Mouse (Mus musculus): ENCODE measurements at regions not wholly inside any gene's neighbourhood (a gene's known extent, or its start where the extent isn't known, plus 50 kb on each side); places are given as distances from the start of the nearest gene placed in this dataset.
A peak's percentile ranks its signal among the peaks of the same experiment; 100 is the strongest.

GRCm38 (mm10) chr14:102250076-102250475 lies 520.3 kb downstream of the Lmo7 start:
- no peak overlapping the region for H3K27ac ChIP-seq (ENCODE audit: low read depth, low read length)
- no peaks in the 10 kb centered on the region for H3K4me1 ChIP-seq (ENCODE audit: control insufficient read depth, insufficient read depth, low read length)
- no peaks in the 10 kb centered on the region for H3K9me3 ChIP-seq (ENCODE audit: control insufficient read depth, low read length)
- no peak overlapping the region for H3K9ac ChIP-seq (ENCODE audit: low read depth, low read length)
- 86% methylated on average over 5 of the region's 5 CpGs for WGBS
- no peaks in the 10 kb centered on the region for H3K27me3 ChIP-seq (ENCODE audit: control insufficient read depth, insufficient read depth, low read length)
- H3K4me2 ChIP-seq (replicated peaks; ENCODE audit: low read depth, low read length), result no peak overlapping the region
- H3K36me3 ChIP-seq (ENCODE audit: control insufficient read depth, insufficient read depth, low read length), result no peaks in the 10 kb centered on the region
- no peak for ATAC-seq (ENCODE audit: low FRiP score, low TSS enrichment)
- no peak overlapping the region for H3K4me3 ChIP-seq (ENCODE audit: low read length)

- Histone ChIP-seq H3K9ac (ENCODE audit: low read depth, low read length) (no peak overlapping the region), H3K9me3 (ENCODE audit: control insufficient read depth, low read length) (no peaks in the 10 kb centered on the region), H3K4me2 (replicated peaks; ENCODE audit: low read depth, low read length) (no peak overlapping the region), H3K27me3 (ENCODE audit: control insufficient read depth, insufficient read depth, low read length) (no peaks in the 10 kb centered on the region), H3K4me3 (ENCODE audit: low read length) (no peak overlapping the region), H3K27ac (ENCODE audit: low read depth, low read length) (no peak overlapping the region), H3K36me3 (ENCODE audit: control insufficient read depth, insufficient read depth, low read length) (no peaks in the 10 kb centered on the region), H3K4me1 (ENCODE audit: control insufficient read depth, insufficient read depth, low read length) (no peaks in the 10 kb centered on the region)
- no peak for ATAC-seq (ENCODE audit: low FRiP score, low TSS enrichment)
- WGBS, result 78% methylated on average over 2 of the region's 2 CpGs
Measured at GRCm38 (mm10) chr14:102248581-102248980, 518.8 kb downstream of the Lmo7 start.

GRCm38 (mm10) chr14:102248023-102248422 lies 518.3 kb downstream of the Lmo7 start:
- Histone ChIP-seq H3K9me3 (ENCODE audit: control insufficient read depth, low read length) (no peaks in the 10 kb centered on the region), H3K27ac (ENCODE audit: low read depth, low read length) (no peak overlapping the region), H3K27me3 (ENCODE audit: control insufficient read depth, insufficient read depth, low read length) (no peaks in the 10 kb centered on the region), H3K9ac (ENCODE audit: low read depth, low read length) (no peak overlapping the region), H3K4me3 (ENCODE audit: low read length) (no peak overlapping the region), H3K36me3 (ENCODE audit: control insufficient read depth, insufficient read depth, low read length) (no peaks in the 10 kb centered on the region), H3K4me1 (ENCODE audit: control insufficient read depth, insufficient read depth, low read length) (no peaks in the 10 kb centered on the region), H3K4me2 (replicated peaks; ENCODE audit: low read depth, low read length) (no peak overlapping the region)
- WGBS, result 82% methylated on average over 5 of the region's 5 CpGs
- no peak for ATAC-seq (ENCODE audit: low FRiP score, low TSS enrichment)

GRCm38 (mm10) chr14:102243806-102244536 lies 514.2 kb downstream of the Lmo7 start:
- no peaks in the 10 kb centered on the region for H3K27me3 ChIP-seq (ENCODE audit: control insufficient read depth, insufficient read depth, low read length)
- 48% methylated on average over 4 of the region's 4 CpGs for WGBS

GRCm38 (mm10) chr14:102216581-102217368 lies 487.0 kb downstream of the Lmo7 start:
- peak; percentile 88 for ATAC-seq (ENCODE audit: low FRiP score, low TSS enrichment)
- H3K4me2 ChIP-seq (replicated peaks; ENCODE audit: low read depth, low read length), result no peak overlapping the region
- H3K9ac ChIP-seq (ENCODE audit: low read depth, low read length), result no peak overlapping the region
- H3K4me3 ChIP-seq (ENCODE audit: low read length), result no peak overlapping the region
- H3K27ac ChIP-seq (ENCODE audit: low read depth, low read length), result no peak overlapping the region
- no peaks in the 10 kb centered on the region for H3K9me3 ChIP-seq (ENCODE audit: control insufficient read depth, low read length)
- no peaks in the 10 kb centered on the region for H3K36me3 ChIP-seq (ENCODE audit: control insufficient read depth, insufficient read depth, low read length)
- no peaks in the 10 kb centered on the region for H3K27me3 ChIP-seq (ENCODE audit: control insufficient read depth, insufficient read depth, low read length)
- 48% methylated on average over 7 of the region's 7 CpGs for WGBS
- no peaks in the 10 kb centered on the region for H3K4me1 ChIP-seq (ENCODE audit: control insufficient read depth, insufficient read depth, low read length)

More at GRCm38 (mm10) chr14:102243806-102244536, 514.2 kb downstream of the Lmo7 start:
- Histone ChIP-seq H3K4me3 (ENCODE audit: low read length) (no peak overlapping the region), H3K4me2 (replicated peaks; ENCODE audit: low read depth, low read length) (no peak overlapping the region), H3K27ac (ENCODE audit: low read depth, low read length) (no peak overlapping the region), H3K4me1 (ENCODE audit: control insufficient read depth, insufficient read depth, low read length) (no peaks in the 10 kb centered on the region), H3K9me3 (ENCODE audit: control insufficient read depth, low read length) (no peaks in the 10 kb centered on the region), H3K36me3 (ENCODE audit: control insufficient read depth, insufficient read depth, low read length) (no peaks in the 10 kb centered on the region), H3K9ac (ENCODE audit: low read depth, low read length) (no peak overlapping the region)
- no peak for ATAC-seq (ENCODE audit: low FRiP score, low TSS enrichment)

- no peak overlapping the region for H3K4me2 ChIP-seq (replicated peaks; ENCODE audit: low read depth, low read length)
- no peak overlapping the region for H3K4me3 ChIP-seq (ENCODE audit: low read length)
- no peak for ATAC-seq (ENCODE audit: low FRiP score, low TSS enrichment)
- H3K27ac ChIP-seq (ENCODE audit: low read depth, low read length), result no peak overlapping the region
- no peaks in the 10 kb centered on the region for H3K4me1 ChIP-seq (ENCODE audit: control insufficient read depth, insufficient read depth, low read length)
- WGBS, result 84% methylated on average over 4 of the region's 4 CpGs
- no peaks in the 10 kb centered on the region for H3K27me3 ChIP-seq (ENCODE audit: control insufficient read depth, insufficient read depth, low read length)
- H3K9ac ChIP-seq (ENCODE audit: low read depth, low read length), result no peak overlapping the region
- no peaks in the 10 kb centered on the region for H3K9me3 ChIP-seq (ENCODE audit: control insufficient read depth, low read length)
- H3K36me3 ChIP-seq (ENCODE audit: control insufficient read depth, insufficient read depth, low read length), result no peaks in the 10 kb centered on the region
Measured at GRCm38 (mm10) chr14:102215267-102215964, 485.7 kb downstream of the Lmo7 start.

GRCm38 (mm10) chr14:102212079-102212478 lies 482.3 kb downstream of the Lmo7 start:
- Histone ChIP-seq H3K36me3 (ENCODE audit: control insufficient read depth, insufficient read depth, low read length) (no peaks in the 10 kb centered on the region), H3K9ac (ENCODE audit: low read depth, low read length) (no peak overlapping the region), H3K4me2 (replicated peaks; ENCODE audit: low read depth, low read length) (no peak overlapping the region), H3K4me3 (ENCODE audit: low read length) (no peak overlapping the region), H3K27ac (ENCODE audit: low read depth, low read length) (no peak overlapping the region), H3K9me3 (ENCODE audit: control insufficient read depth, low read length) (no peaks in the 10 kb centered on the region), H3K4me1 (ENCODE audit: control insufficient read depth, insufficient read depth, low read length) (no peaks in the 10 kb centered on the region), H3K27me3 (ENCODE audit: control insufficient read depth, insufficient read depth, low read length) (no peaks in the 10 kb centered on the region)
- 96% methylated on average over 2 of the region's 2 CpGs for WGBS
- no peak for ATAC-seq (ENCODE audit: low FRiP score, low TSS enrichment)

GRCm38 (mm10) chr14:102204881-102205671 lies 475.3 kb downstream of the Lmo7 start:
- 89% methylated on average over 10 of the region's 10 CpGs for WGBS
- ATAC-seq (ENCODE audit: low FRiP score, low TSS enrichment), result no peak
- H3K9ac ChIP-seq (ENCODE audit: low read depth, low read length), result no peak overlapping the region
- no peaks in the 10 kb centered on the region for H3K9me3 ChIP-seq (ENCODE audit: control insufficient read depth, low read length)
- no peak overlapping the region for H3K27ac ChIP-seq (ENCODE audit: low read depth, low read length)
- no peak overlapping the region for H3K4me2 ChIP-seq (replicated peaks; ENCODE audit: low read depth, low read length)
- H3K36me3 ChIP-seq (ENCODE audit: control insufficient read depth, insufficient read depth, low read length), result no peaks in the 10 kb centered on the region
- no peaks in the 10 kb centered on the region for H3K27me3 ChIP-seq (ENCODE audit: control insufficient read depth, insufficient read depth, low read length)
- no peak overlapping the region for H3K4me3 ChIP-seq (ENCODE audit: low read length)
- no peaks in the 10 kb centered on the region for H3K4me1 ChIP-seq (ENCODE audit: control insufficient read depth, insufficient read depth, low read length)

All from kidney, embryonic 14.5 days (tissue).